Mouse (Mus musculus) CH12.LX (cell line): Measurements from ENCODE around the gene Pwp1. TPM values are rescaled to one million over a fixed set of nuclear protein-coding genes. Genes with fewer than 3 reads are reported as not detected.
"Not testable (repeated sequence)": the region's sequence is repeated elsewhere in the genome, so short reads cannot be mapped to it uniquely, and the experiment has no call there.

Experiments used
- DNase-seq: peaks from one replicate; pipeline ENCODE4 v3.0.0-alpha.2; 2013; ENCODE audit errors: extremely low read depth
- H3K27ac ChIP-seq: 2 replicates; pipeline ENCODE4 v1.5.1; 2012; ENCODE audit warnings: low read depth, mild to moderate bottlenecking, control low read depth, moderate library complexity; ENCODE audit not compliant: insufficient read depth
- H3K27me3 ChIP-seq: replicated peaks from 2 replicates; pipeline ENCODE3; 2012; ENCODE audit warnings: inconsistent platforms
- H3K36me3 ChIP-seq, 2 experiments: replicated peaks in 1 of 2; 2 replicates each; pipeline versions ENCODE3 to v1.6.1; 2012; ENCODE audit warnings: inconsistent platforms in 1 of 2, low read length in 1 of 2, mild to moderate bottlenecking in 1 of 2, mixed read lengths in 1 of 2, moderate library complexity in 1 of 2; ENCODE audit not compliant: control insufficient read depth in 1 of 2, insufficient read depth in 1 of 2
- H3K4me1 ChIP-seq, 2 experiments: 2 replicates each; pipeline ENCODE4 v1.6.1; 2012; ENCODE audit warnings: inconsistent platforms in 1 of 2, moderate library complexity in 1 of 2; ENCODE audit not compliant: insufficient read depth in 2 of 2, control insufficient read depth in 1 of 2
- H3K4me2 ChIP-seq: 2 replicates; pipeline ENCODE4 v1.6.1; 2012; ENCODE audit warnings: low read depth, mild to moderate bottlenecking, control low read depth; ENCODE audit not compliant: poor library complexity, insufficient read depth, severe bottlenecking
- H3K4me3 ChIP-seq, 3 experiments: fragments of 150-350 bp in 1 of 3; sonication (generic) in 1 of 3; replicated peaks in 1 of 3; 2 replicates each; pipeline versions ENCODE3 to v1.5.1; 2011 to 2012; ENCODE audit warnings: low read depth in 2 of 3, low read length in 2 of 3, mild to moderate bottlenecking in 2 of 3, moderate library complexity in 2 of 3, control low read depth in 1 of 3, improper control_type of control experiment in 1 of 3, inconsistent platforms in 1 of 3, mixed read lengths in 1 of 3; ENCODE audit not compliant: poor library complexity in 1 of 3
- H3K79me2 ChIP-seq: replicated peaks from 2 replicates; pipeline ENCODE4 v1.6.1; 2012; ENCODE audit warnings: mild to moderate bottlenecking, moderate library complexity; ENCODE audit not compliant: control insufficient read depth, poor library complexity, insufficient read depth, severe bottlenecking; ENCODE audit errors: extremely low read depth
- H3K9ac ChIP-seq: 2 replicates; pipeline ENCODE4 v1.6.1; 2012; ENCODE audit warnings: low read depth, mild to moderate bottlenecking, control low read depth, moderate library complexity; ENCODE audit not compliant: insufficient read depth
- H3K9me3 ChIP-seq: replicated peaks from 2 replicates; pipeline ENCODE3; 2012; ENCODE audit warnings: low read length, inconsistent platforms, mixed read lengths
- dilution Hi-C: fragments of 300-500 bp; cut with MboI; formaldehyde crosslinking; loops from 2 replicates; pipeline ENCODE4 v1.14.3; 2020; ENCODE audit warnings: low sequenced_read_pairs; ENCODE audit not compliant: extremely low pct_unique_long_range_greater_than_20kb, extremely low pct_ligation_motif_present
- in situ Hi-C: fragments of 300-500 bp; cut with MboI; formaldehyde crosslinking; loops from 3 replicates; pipeline ENCODE4 v1.14.3; 2019; ENCODE audit warnings: low sequenced_read_pairs, low pct_ligation_motif_present, low pct_unique_long_range_greater_than_20kb, mixed read lengths
- polyA plus RNA-seq: library from polyadenylated mRNA; unstranded; fragments of >175 nt; gene quantifications from 2 replicates; pipeline ENCODE4 v1.2.1, GENCODE M21; 2012; ENCODE audit warnings: low read depth; ENCODE audit not compliant: insufficient read length
- total RNA-seq, 2 experiments: library from RNA; depleted of rRNA; stranded (reverse); fragments of 300-350 nt in 1 of 2; fragments of >200 nt in 1 of 2; gene quantifications; 2 replicates each; pipeline ENCODE4 v1.2.3; 2012 to 2014

The Pwp1 gene
- total RNA-seq (2012; rRNA removed) (65.0 and 70.7 TPM in 2 replicates), total RNA-seq (2014; rRNA removed) (118 and 125 TPM in 2 replicates), polyA plus RNA-seq (90.4 and 97.1 TPM in 2 replicates)

- H3K4me3 ChIP-seq, in situ Hi-C loops, dilution Hi-C loops, H3K9ac ChIP-seq, H3K36me3 ChIP-seq, H3K9me3 ChIP-seq, DNase-seq, H3K4me1 ChIP-seq, H3K4me2 ChIP-seq, H3K27ac ChIP-seq, H3K27me3 ChIP-seq, H3K79me2 ChIP-seq: not testable (repeated sequence)
These were observed at the start of gene Pwp1 for GRCm38 (mm10) chr10:85829085-85829853. TSS of gene Pwp1 (plus strand) at chr10:85829494.

- H3K27me3 ChIP-seq, in situ Hi-C loops, dilution Hi-C loops, H3K9ac ChIP-seq, H3K4me2 ChIP-seq, H3K4me1 ChIP-seq, H3K4me3 ChIP-seq, H3K79me2 ChIP-seq, H3K9me3 ChIP-seq, H3K27ac ChIP-seq, DNase-seq, H3K36me3 ChIP-seq: not testable (repeated sequence)
These were observed 7.1 kb upstream of the Pwp1 start for GRCm38 (mm10) chr10:85822143-85822696.

DNA sequence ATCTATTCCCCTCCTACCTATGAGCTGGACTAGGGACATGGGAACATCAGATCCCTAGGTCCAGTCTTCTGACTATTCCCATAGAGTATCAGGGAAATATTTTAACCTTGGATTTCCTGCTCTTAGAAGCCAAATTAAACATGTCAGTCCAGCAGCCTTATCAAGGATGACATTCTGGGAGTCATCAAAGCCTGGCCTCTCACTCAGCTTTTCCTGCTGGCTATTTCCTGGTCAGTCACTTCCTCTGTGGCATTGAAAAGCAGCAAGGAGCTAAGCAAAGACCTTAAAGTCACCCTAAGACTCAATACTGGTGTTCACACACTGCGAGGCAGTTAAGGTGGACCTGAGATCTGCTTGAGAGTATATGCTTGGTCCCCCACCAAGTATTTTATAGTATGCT, 5.5 kb upstream of the Pwp1 start:
- H3K27me3 ChIP-seq, H3K4me2 ChIP-seq, H3K36me3 ChIP-seq, in situ Hi-C loops, H3K27ac ChIP-seq, DNase-seq, H3K79me2 ChIP-seq, H3K4me3 ChIP-seq, H3K9me3 ChIP-seq, H3K9ac ChIP-seq, dilution Hi-C loops, H3K4me1 ChIP-seq: not testable (repeated sequence)

DNA sequence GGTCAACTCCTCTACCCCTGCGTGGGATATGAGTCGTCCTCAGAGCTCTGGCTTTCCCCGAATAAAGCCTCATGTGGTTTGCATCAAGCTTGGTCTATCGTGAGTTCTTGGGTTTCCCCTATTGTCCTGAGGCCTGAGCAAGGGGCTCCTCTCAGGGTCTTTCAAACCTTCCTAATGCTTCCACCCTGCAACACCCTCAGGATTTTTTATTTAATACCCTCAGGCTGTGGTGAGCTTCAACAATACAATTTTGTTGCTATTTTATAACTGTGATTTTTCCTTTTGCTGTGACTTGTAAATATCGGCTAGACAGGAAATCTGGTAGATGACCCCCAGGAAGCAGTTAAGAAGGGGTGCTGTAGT, 591 bp upstream of the Pwp1 start:
- in situ Hi-C loops, H3K9ac ChIP-seq, dilution Hi-C loops, H3K4me1 ChIP-seq, H3K4me2 ChIP-seq, DNase-seq, H3K27me3 ChIP-seq, H3K79me2 ChIP-seq, H3K36me3 ChIP-seq, H3K4me3 ChIP-seq, H3K27ac ChIP-seq, H3K9me3 ChIP-seq: not testable (repeated sequence)
